Mouse (Mus musculus) small intestine, adult 2 months (tissue): ENCODE data around the gene Piezo1.

Source experiments
- CTCF ChIP-seq: fragments of 200-500 bp; IDR thresholded peaks from 2 replicates; pipeline ENCODE4 v1.5.1; 2012; ENCODE audit warnings: low read depth, mild to moderate bottlenecking, control low read depth, inconsistent platforms, low read length, moderate library complexity, mixed read lengths; ENCODE audit not compliant: insufficient replicate concordance, insufficient read length; ENCODE audit errors: extremely low read depth
- POLR2A ChIP-seq: fragments of 200-500 bp; IDR thresholded peaks from 2 replicates; pipeline ENCODE4 v1.6.1; 2012; ENCODE audit warnings: low read depth, mild to moderate bottlenecking, control low read depth, inconsistent platforms, low read length, moderate library complexity

GRCm38 (mm10) chr8:122527937-122528336 lies 23.2 kb downstream of the Piezo1 start:
- TF ChIP-seq CTCF (no peak), POLR2A (no peak)
